Mouse (Mus musculus): Measurements from ENCODE around the gene Mea1. TPM values are rescaled to one million over a fixed set of nuclear protein-coding genes. Genes with fewer than 3 reads are reported as not detected.
A peak's percentile ranks its signal among the peaks of the same experiment; 100 is the strongest.

Mea1 gene
- polyA plus RNA-seq, 1 experiment from 2014 or later: 119 TPM

GRCm38 (mm10) chr17:46704887-46705835 is 26.6 kb downstream of the Mea1 start, which contains the start of gene Ppp2r5d:
Ppp2r5d (minus strand) TSS chr17:46705111.
- H3K36me3 ChIP-seq (ENCODE audit: control insufficient read depth, insufficient read depth, low read length): no peaks in the 10 kb centered on the region
- H3K27me3 ChIP-seq (replicated peaks; ENCODE audit: control insufficient read depth, insufficient read depth, low read length): no peaks in the 10 kb centered on the region
- H3K4me2 ChIP-seq: peak within 1 kb of the TSS; percentile 90
- no peaks in the 10 kb centered on the region for H3K9me3 ChIP-seq (ENCODE audit: control insufficient read depth, low read length)
- H3K9ac ChIP-seq (ENCODE audit: low read depth, low read length): peak within 1 kb of the TSS; percentile 74
- H3K4me1 ChIP-seq (replicated peaks; ENCODE audit: control insufficient read depth, insufficient read depth, low read length): peaks cover 23% of the 10 kb centered on the region
- DNase-seq (ENCODE audit: low spot score) (peak; percentile 89), ATAC-seq (replicated peaks; ENCODE audit: low FRiP score) (peak; percentile 94)
- H3K27ac ChIP-seq (ENCODE audit: low read depth, low read length): peak within 1 kb of the TSS; percentile 78
- 1% methylated on average over 48 of the region's 48 CpGs for WGBS
- H3K4me3 ChIP-seq (ENCODE audit: low read depth, low read length): peak within 1 kb of the TSS; percentile 76

GRCm38 (mm10) chr17:46706375-46707089 is 27.9 kb downstream of the Mea1 start:
- H3K27ac ChIP-seq (ENCODE audit: low read depth, low read length): no peak overlapping the region
- H3K9me3 ChIP-seq (ENCODE audit: control insufficient read depth, low read length): no peaks in the 10 kb centered on the region
- no peak for ATAC-seq (replicated peaks; ENCODE audit: low FRiP score)
- H3K4me2 ChIP-seq: no peak overlapping the region
- H3K4me3 ChIP-seq (ENCODE audit: low read depth, low read length): no peak overlapping the region
- no peak for DNase-seq (ENCODE audit: low spot score)
- no peak overlapping the region for H3K9ac ChIP-seq (ENCODE audit: low read depth, low read length)
- no peaks in the 10 kb centered on the region for H3K36me3 ChIP-seq (ENCODE audit: control insufficient read depth, insufficient read depth, low read length)
- H3K27me3 ChIP-seq (replicated peaks; ENCODE audit: control insufficient read depth, insufficient read depth, low read length): no peaks in the 10 kb centered on the region
- 90% methylated on average over 14 of the region's 14 CpGs for WGBS
- peaks cover 23% of the 10 kb centered on the region for H3K4me1 ChIP-seq (replicated peaks; ENCODE audit: control insufficient read depth, insufficient read depth, low read length)

- peak; percentile 86 for ATAC-seq (replicated peaks; ENCODE audit: low FRiP score)
- Histone ChIP-seq H3K9ac (ENCODE audit: low read depth, low read length) (peak within 1 kb of the TSS; percentile 82), H3K4me3 (ENCODE audit: low read depth, low read length) (peak within 1 kb of the TSS; percentile 99), H3K4me1 (replicated peaks; ENCODE audit: control insufficient read depth, insufficient read depth, low read length) (peaks cover 14% of the 10 kb centered on the region), H3K27me3 (replicated peaks; ENCODE audit: control insufficient read depth, insufficient read depth, low read length) (no peaks in the 10 kb centered on the region), H3K9me3 (ENCODE audit: control insufficient read depth, low read length) (no peaks in the 10 kb centered on the region), H3K27ac (ENCODE audit: low read depth, low read length) (peak within 1 kb of the TSS; percentile 78), H3K36me3 (ENCODE audit: control insufficient read depth, insufficient read depth, low read length) (peaks cover 2% of the 10 kb centered on the region; the same call in 1 of the 2 replicates), H3K4me2 (peak within 1 kb of the TSS; percentile 98)
- 7% methylated on average over 36 of the region's 36 CpGs for WGBS
- peak; percentile 93 for DNase-seq (ENCODE audit: low spot score)
Measured at GRCm38 (mm10) chr17:46710959-46711597, 32.5 kb downstream of the Mea1 start, which contains the start of gene Pex6. Pex6 (plus strand) TSS chr17:46711463.

GRCm38 (mm10) chr17:46711612-46712271 is 33.1 kb downstream of the Mea1 start:
- Histone ChIP-seq H3K36me3 (ENCODE audit: control insufficient read depth, insufficient read depth, low read length) (peaks cover 8% of the 10 kb centered on the region), H3K4me2 (peak overlapping the region; percentile 98), H3K27me3 (replicated peaks; ENCODE audit: control insufficient read depth, insufficient read depth, low read length) (no peaks in the 10 kb centered on the region), H3K4me3 (ENCODE audit: low read depth, low read length) (peak overlapping the region; percentile 99), H3K9me3 (ENCODE audit: control insufficient read depth, low read length) (no peaks in the 10 kb centered on the region), H3K4me1 (replicated peaks; ENCODE audit: control insufficient read depth, insufficient read depth, low read length) (peaks cover 13% of the 10 kb centered on the region), H3K27ac (ENCODE audit: low read depth, low read length) (peak overlapping the region; percentile 78), H3K9ac (ENCODE audit: low read depth, low read length) (peak overlapping the region; percentile 82)
- ATAC-seq (replicated peaks; ENCODE audit: low FRiP score) (peak; percentile 63), DNase-seq (ENCODE audit: low spot score) (no peak)
- 0% methylated on average over 75 of the region's 76 CpGs for WGBS

- WGBS: 38% methylated on average over 7 of the region's 7 CpGs
- H3K27me3 ChIP-seq (replicated peaks; ENCODE audit: control insufficient read depth, insufficient read depth, low read length): no peaks in the 10 kb centered on the region
- H3K9me3 ChIP-seq (ENCODE audit: control insufficient read depth, low read length): no peaks in the 10 kb centered on the region
- peaks cover 9% of the 10 kb centered on the region for H3K36me3 ChIP-seq (ENCODE audit: control insufficient read depth, insufficient read depth, low read length)
- H3K27ac ChIP-seq (ENCODE audit: low read depth, low read length): no peak overlapping the region
- H3K9ac ChIP-seq (ENCODE audit: low read depth, low read length): peak overlapping the region; percentile 82
- no peak for DNase-seq (ENCODE audit: low spot score)
- peak overlapping the region; percentile 99 for H3K4me3 ChIP-seq (ENCODE audit: low read depth, low read length)
- ATAC-seq (replicated peaks; ENCODE audit: low FRiP score): no peak
- peak overlapping the region; percentile 98 for H3K4me2 ChIP-seq
- H3K4me1 ChIP-seq (replicated peaks; ENCODE audit: control insufficient read depth, insufficient read depth, low read length): peaks cover 13% of the 10 kb centered on the region
Measured at GRCm38 (mm10) chr17:46712442-46712841, 33.8 kb downstream of the Mea1 start.

- Histone ChIP-seq H3K9me3 (ENCODE audit: control insufficient read depth, low read length) (no peaks in the 10 kb centered on the region), H3K27me3 (replicated peaks; ENCODE audit: control insufficient read depth, insufficient read depth, low read length) (no peaks in the 10 kb centered on the region), H3K36me3 (ENCODE audit: control insufficient read depth, insufficient read depth, low read length) (peaks cover 9% of the 10 kb centered on the region), H3K4me2 (no peak overlapping the region), H3K27ac (ENCODE audit: low read depth, low read length) (no peak overlapping the region), H3K9ac (ENCODE audit: low read depth, low read length) (no peak overlapping the region), H3K4me3 (ENCODE audit: low read depth, low read length) (no peak overlapping the region), H3K4me1 (replicated peaks; ENCODE audit: control insufficient read depth, insufficient read depth, low read length) (peaks cover 13% of the 10 kb centered on the region)
- DNase-seq (ENCODE audit: low spot score) (no peak), ATAC-seq (replicated peaks; ENCODE audit: low FRiP score) (no peak)
- 92% methylated on average over 9 of the region's 9 CpGs for WGBS
Measured at GRCm38 (mm10) chr17:46713849-46714248, 35.3 kb downstream of the Mea1 start.

- DNase-seq (ENCODE audit: low spot score) (no peak), ATAC-seq (replicated peaks; ENCODE audit: low FRiP score) (no peak)
- H3K27me3 ChIP-seq (replicated peaks; ENCODE audit: control insufficient read depth, insufficient read depth, low read length): no peaks in the 10 kb centered on the region
- peaks cover 13% of the 10 kb centered on the region for H3K4me1 ChIP-seq (replicated peaks; ENCODE audit: control insufficient read depth, insufficient read depth, low read length)
- H3K36me3 ChIP-seq (ENCODE audit: control insufficient read depth, insufficient read depth, low read length): peaks cover 9% of the 10 kb centered on the region
- H3K4me3 ChIP-seq (ENCODE audit: low read depth, low read length): no peak overlapping the region
- no peaks in the 10 kb centered on the region for H3K9me3 ChIP-seq (ENCODE audit: control insufficient read depth, low read length)
- H3K27ac ChIP-seq (ENCODE audit: low read depth, low read length): no peak overlapping the region
- H3K9ac ChIP-seq (ENCODE audit: low read depth, low read length): no peak overlapping the region
- H3K4me2 ChIP-seq: no peak overlapping the region
- WGBS: 91% methylated on average over 11 of the region's 11 CpGs
Measured at GRCm38 (mm10) chr17:46714756-46715481, 36.3 kb downstream of the Mea1 start.
